Mouse (Mus musculus): ENCODE measurements around the gene Fgf2.

The Fgf2 gene

GRCm38 (mm10) chr3:37348221-37349165 is at the start of gene Fgf2:
TSS of gene Fgf2 (plus strand) at chr3:37348346.
- peak; percentile 40 for DNase-seq (ENCODE audit: low spot score)

- no peak for DNase-seq (ENCODE audit: low spot score)
Measured at GRCm38 (mm10) chr3:37299470-37299869, 48.7 kb upstream of the Fgf2 start.

GRCm38 (mm10) chr3:37302685-37303084 is 45.5 kb upstream of the Fgf2 start:
- peak; percentile 79 for DNase-seq (ENCODE audit: low spot score)

GRCm38 (mm10) chr3:37303392-37304139 is 44.6 kb upstream of the Fgf2 start:
- DNase-seq (ENCODE audit: low spot score): peak; percentile 8

GRCm38 (mm10) chr3:37311897-37312369 is 36.2 kb upstream of the Fgf2 start:
- no peak for DNase-seq (ENCODE audit: low spot score)

GRCm38 (mm10) chr3:37312370-37312941 is 35.7 kb upstream of the Fgf2 start, which contains the start of the genes Bbs12 and Cetn4:
TSS of gene Bbs12 (plus strand) at chr3:37312554.
TSS of gene Cetn4 (minus strand) at chr3:37312708.
- peak; percentile 97 for DNase-seq (ENCODE audit: low spot score)

- peak; percentile 28 for DNase-seq (ENCODE audit: low spot score)
Measured at GRCm38 (mm10) chr3:37313371-37313770, 34.8 kb upstream of the Fgf2 start.

GRCm38 (mm10) chr3:37316233-37316632 is 31.9 kb upstream of the Fgf2 start:
- DNase-seq (ENCODE audit: low spot score): no peak

GRCm38 (mm10) chr3:37324310-37324709 is 23.8 kb upstream of the Fgf2 start:
- DNase-seq (ENCODE audit: low spot score): peak; percentile 66

GRCm38 (mm10) chr3:37325317-37326112 is 22.6 kb upstream of the Fgf2 start:
- no peak for DNase-seq (ENCODE audit: low spot score)

- no peak for DNase-seq (ENCODE audit: low spot score)
Measured at GRCm38 (mm10) chr3:37326627-37327026, 21.5 kb upstream of the Fgf2 start.

GRCm38 (mm10) chr3:37328489-37328888 is 19.7 kb upstream of the Fgf2 start:
- DNase-seq (ENCODE audit: low spot score): no peak

- DNase-seq (ENCODE audit: low spot score): no peak
Measured at GRCm38 (mm10) chr3:37329963-37330362, 18.2 kb upstream of the Fgf2 start.

GRCm38 (mm10) chr3:37331999-37332449 is 16.1 kb upstream of the Fgf2 start:
- DNase-seq (ENCODE audit: low spot score): no peak

- no peak for DNase-seq (ENCODE audit: low spot score)
Measured at GRCm38 (mm10) chr3:37334053-37334452, 14.1 kb upstream of the Fgf2 start.

- peak; percentile 38 for DNase-seq (ENCODE audit: low spot score)
Measured at GRCm38 (mm10) chr3:37341110-37341509, 7.0 kb upstream of the Fgf2 start.

- DNase-seq (ENCODE audit: low spot score): no peak
Measured at GRCm38 (mm10) chr3:37342811-37343210, 5.3 kb upstream of the Fgf2 start.

- peak; percentile 8 for DNase-seq (ENCODE audit: low spot score)
Measured at GRCm38 (mm10) chr3:37347671-37348070, 475 bp upstream of the Fgf2 start.

GRCm38 (mm10) chr3:37349166-37349548 is 1.0 kb downstream of the Fgf2 start:
- peak; percentile 19 for DNase-seq (ENCODE audit: low spot score)

- no peak for DNase-seq (ENCODE audit: low spot score)
Measured at GRCm38 (mm10) chr3:37350386-37350785, 2.2 kb downstream of the Fgf2 start.

- no peak for DNase-seq (ENCODE audit: low spot score)
Measured at GRCm38 (mm10) chr3:37353951-37354481, 5.9 kb downstream of the Fgf2 start.

All from embryo, embryonic 10.5 days (tissue).